Mouse (Mus musculus): ENCODE results near the gene Cldn34b1. TPM values are rescaled to one million over a fixed set of nuclear protein-coding genes. Genes with fewer than 3 reads are reported as not detected.
"Not testable (repeated sequence)": the region's sequence is repeated elsewhere in the genome, so short reads cannot be mapped to it uniquely, and the experiment has no call there.

The Cldn34b1 gene
- total RNA-seq (2015) (not detected in 2 replicates), total RNA-seq (2017) (not detected in 2 replicates)

GRCm38 (mm10) chrX:154890167-154890566 lies at the start of gene Cldn34b1:
Gene Cldn34b1, minus strand, starts transcription at chrX:154890267.
- not testable (repeated sequence) for ATAC-seq (replicated peaks; ENCODE audit: poor library complexity)

- not testable (repeated sequence) for ATAC-seq (replicated peaks; ENCODE audit: poor library complexity)
Observed at GRCm38 (mm10) chrX:154935887-154936286, 45.8 kb upstream of the Cldn34b1 start, which contains the start of gene Magea6. Gene Magea6, minus strand, starts transcription at chrX:154935987.

Other genes with a start within 250 kb of the Cldn34b1 start
- gene Magea6, start 45.7 kb upstream of the Cldn34b1 start, total RNA-seq (2015): not detected in 2 replicates
- gene Magea6, start 45.7 kb upstream of the Cldn34b1 start, total RNA-seq (2017): not detected in 2 replicates
- gene Magea3, start 59.2 kb upstream of the Cldn34b1 start, total RNA-seq (2015): not detected in 2 replicates
- not detected in 2 replicates for gene Magea3, start 59.2 kb upstream of the Cldn34b1 start, total RNA-seq (2017)
- gene Magea8, start 105.6 kb upstream of the Cldn34b1 start, total RNA-seq (2015): not detected in 2 replicates
- not detected in 2 replicates for gene Magea8, start 105.6 kb upstream of the Cldn34b1 start, total RNA-seq (2017)
- not detected in 2 replicates for gene Magea5, start 172.9 kb upstream of the Cldn34b1 start, total RNA-seq (2015)
- not detected in 2 replicates for gene Magea5, start 172.9 kb upstream of the Cldn34b1 start, total RNA-seq (2017)
- not detected in 2 replicates for gene Magea1, start 199.5 kb upstream of the Cldn34b1 start, total RNA-seq (2015)
- not detected in 2 replicates for gene Magea1, start 199.5 kb upstream of the Cldn34b1 start, total RNA-seq (2017)
- not detected in 2 replicates for gene Magea2, start 203.4 kb upstream of the Cldn34b1 start, total RNA-seq (2015)
- gene Magea2, start 203.4 kb upstream of the Cldn34b1 start, total RNA-seq (2017): not detected in 2 replicates
- 0.12 TPM in 1 of 2 replicates, not detected in the other for gene Cldn34b2, start 238.1 kb upstream of the Cldn34b1 start, total RNA-seq (2015)
- gene Cldn34b2, start 238.1 kb upstream of the Cldn34b1 start, total RNA-seq (2017): not detected in 2 replicates

Measured in megakaryocyte progenitor cell, adult 5-6 weeks (primary cell).